Mouse (Mus musculus): ENCODE measurements around the gene Oaz1.
"Not testable (repeated sequence)": the region's sequence is repeated elsewhere in the genome, so short reads cannot be mapped to it uniquely, and the experiment has no call there.

Gene Oaz1

GRCm38 (mm10) chr10:80802996-80803395 is 23.5 kb upstream of the Oaz1 start:
- no peak for DNase-seq

GRCm38 (mm10) chr10:80804340-80804739 is 22.1 kb upstream of the Oaz1 start:
- DNase-seq: no peak

GRCm38 (mm10) chr10:80804916-80805315 is 21.5 kb upstream of the Oaz1 start, which contains the start of gene Amh:
Amh (plus strand) TSS chr10:80805243.
- no peak for DNase-seq

- no peak for DNase-seq
Observed at GRCm38 (mm10) chr10:80805322-80805721, 21.1 kb upstream of the Oaz1 start.

- peak; percentile 78 for DNase-seq
Observed at GRCm38 (mm10) chr10:80805925-80806324, 20.5 kb upstream of the Oaz1 start.

- no peak for DNase-seq
Observed at GRCm38 (mm10) chr10:80806341-80807056, 20.0 kb upstream of the Oaz1 start.

GRCm38 (mm10) chr10:80807057-80807627 is 19.3 kb upstream of the Oaz1 start:
- DNase-seq: peak; percentile 81

- no peak for DNase-seq
Observed at GRCm38 (mm10) chr10:80808099-80808984, 18.1 kb upstream of the Oaz1 start.

- no peak for DNase-seq
Observed at GRCm38 (mm10) chr10:80808985-80809632, 17.3 kb upstream of the Oaz1 start.

GRCm38 (mm10) chr10:80810084-80810483 is 16.4 kb upstream of the Oaz1 start:
- no peak for DNase-seq

- no peak for DNase-seq
Observed at GRCm38 (mm10) chr10:80812391-80813041, 13.9 kb upstream of the Oaz1 start.

- no peak for DNase-seq
Observed at GRCm38 (mm10) chr10:80813366-80813765, 13.1 kb upstream of the Oaz1 start, which contains the start of gene Jsrp1. Jsrp1 (minus strand) TSS chr10:80813498.

GRCm38 (mm10) chr10:80814800-80815199 is 11.7 kb upstream of the Oaz1 start:
- DNase-seq: no peak

GRCm38 (mm10) chr10:80816303-80816702 is 10.2 kb upstream of the Oaz1 start:
- not testable (repeated sequence) for DNase-seq

GRCm38 (mm10) chr10:80817164-80817563 is 9.3 kb upstream of the Oaz1 start:
- no peak for DNase-seq

- DNase-seq: not testable (repeated sequence)
Observed at GRCm38 (mm10) chr10:80817955-80818354, 8.5 kb upstream of the Oaz1 start.

GRCm38 (mm10) chr10:80818599-80819281 is 7.7 kb upstream of the Oaz1 start:
- no peak for DNase-seq

- DNase-seq: peak; percentile 77
Observed at GRCm38 (mm10) chr10:80819406-80819805, 7.0 kb upstream of the Oaz1 start.

- DNase-seq: peak; percentile 55
Observed at GRCm38 (mm10) chr10:80821991-80822390, 4.5 kb upstream of the Oaz1 start.

- DNase-seq: no peak
Observed at GRCm38 (mm10) chr10:80822528-80822927, 3.9 kb upstream of the Oaz1 start.

GRCm38 (mm10) chr10:80823316-80823715 is 3.1 kb upstream of the Oaz1 start:
- no peak for DNase-seq
